Mouse (Mus musculus) forebrain, embryonic 16.5 days (tissue): ENCODE measurements around the gene Tpbg. TPM values are rescaled to one million over a fixed set of nuclear protein-coding genes. Genes with fewer than 3 reads are reported as not detected.

Experiments
- ATAC-seq: fragments of 200-750 bp; cut with Nextera tagmentation; 2 replicates; pipeline ENCODE4 v1.8.0; 2017; ENCODE audit warnings: mild to moderate bottlenecking, moderate library complexity
- H3K27ac ChIP-seq: fragments of 300-500 bp; sonication (generic); 2 replicates; pipeline ENCODE4 v1.5.1; 2014; ENCODE audit warnings: low read length, control low read depth
- H3K27me3 ChIP-seq: fragments of 300-500 bp; sonication (generic); replicated peaks from 2 replicates; pipeline ENCODE4 v1.6.1; 2014; ENCODE audit warnings: low read length; ENCODE audit not compliant: control insufficient read depth, insufficient read depth
- H3K36me3 ChIP-seq: fragments of 300-500 bp; sonication (generic); 2 replicates; pipeline ENCODE4 v1.6.1; 2014; ENCODE audit not compliant: control insufficient read depth, insufficient read depth
- H3K4me1 ChIP-seq: fragments of 300-500 bp; sonication (generic); replicated peaks from 2 replicates; pipeline ENCODE4 v1.6.1; 2014; ENCODE audit warnings: low read length; ENCODE audit not compliant: control insufficient read depth, insufficient read depth
- H3K4me2 ChIP-seq: fragments of 300-500 bp; sonication (generic); 2 replicates; pipeline ENCODE4 v1.6.1; 2014; ENCODE audit warnings: mild to moderate bottlenecking, low read length, control low read depth
- H3K4me3 ChIP-seq: fragments of 300-500 bp; sonication (generic); replicated peaks from 2 replicates; pipeline ENCODE4 v1.5.1; 2014; ENCODE audit warnings: mild to moderate bottlenecking, low read length, control low read depth
- H3K9ac ChIP-seq: fragments of 300-500 bp; sonication (generic); replicated peaks from 2 replicates; pipeline ENCODE4 v1.6.1; 2014; ENCODE audit warnings: low read depth, low read length, control low read depth
- H3K9me3 ChIP-seq: fragments of 300-500 bp; sonication (generic); 2 replicates; pipeline ENCODE4 v1.6.1; 2016; ENCODE audit warnings: low read length; ENCODE audit not compliant: control insufficient read depth
- WGBS: fragments of 180-500 bp; shearing (Covaris S2); extraction: QIAGEN DNeasy Blood & Tissue Kit; methylation state at CpG from one replicate; pipeline ENCODE4 v1.1.7; 2014; 5-methylcytosine and 5-hydroxymethylcytosine counted together
- polyA plus RNA-seq: library from polyadenylated mRNA; unstranded; fragments of >200 nt; fragmentation: Nextera tagmentation; extraction: Ambion mirVana; gene quantifications from 2 replicates; pipeline ENCODE4 v1.2.1, GENCODE M21; 2015

Tpbg gene
- polyA plus RNA-seq, 1 experiment from 2014 or later: 7.0 TPM

DNA sequence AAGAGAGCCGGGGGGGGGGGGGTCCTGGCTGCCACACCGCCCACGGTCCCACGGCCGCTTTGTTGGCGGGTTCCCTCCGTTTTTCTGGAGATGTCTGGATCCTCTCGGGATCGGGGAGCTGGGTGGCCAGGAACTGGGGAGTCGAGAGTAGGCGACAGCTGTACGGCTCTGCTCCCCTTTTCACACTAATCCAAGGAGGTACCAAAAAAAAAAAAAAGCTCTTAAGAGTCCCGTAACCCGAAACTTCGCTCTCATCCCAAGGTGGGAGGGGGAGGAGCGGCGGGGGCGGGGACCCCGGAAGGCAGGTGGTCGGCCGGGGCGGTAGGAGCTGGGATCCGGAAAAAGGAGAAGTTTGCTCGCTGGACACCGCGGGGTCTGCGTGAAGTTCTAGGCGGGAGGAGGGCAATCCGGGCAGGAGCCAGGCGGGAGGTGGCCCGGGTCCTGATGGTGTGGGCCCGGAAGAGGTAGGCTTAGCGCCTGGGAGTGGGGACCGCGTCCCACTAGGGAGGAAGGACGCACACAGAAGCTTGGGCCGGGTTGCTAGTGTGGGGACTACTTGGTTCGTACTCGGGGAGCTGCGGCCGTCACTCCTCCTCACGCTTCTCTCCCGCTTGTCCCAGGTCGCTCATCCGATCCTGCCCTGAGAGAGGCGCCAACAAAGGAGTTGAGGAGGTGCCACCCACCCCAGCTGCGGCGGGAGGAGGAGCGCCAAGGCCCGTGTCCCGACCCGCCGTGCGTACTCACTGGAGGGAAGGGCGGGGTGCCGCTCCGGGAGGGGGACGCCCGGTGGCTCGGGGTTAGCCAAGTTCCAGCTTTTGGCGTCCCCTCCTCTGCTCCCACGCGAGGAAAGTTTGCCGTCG, 1.1 kb downstream of the Tpbg start:
- peak; percentile 65 for ATAC-seq
- H3K9ac ChIP-seq: peak overlapping the region; percentile 82
- 0 out of 2 replicates have a peak, but pooled peaks cover 2% of the 10 kb centered on the region for H3K27me3 ChIP-seq
- H3K9me3 ChIP-seq: 0 out of 2 replicates have a peak, but pooled peaks cover 2% of the 10 kb centered on the region
- no peaks in the 10 kb centered on the region for H3K36me3 ChIP-seq
- under 1% methylated on average over 61 of the region's 65 CpGs for WGBS
- peak overlapping the region; percentile 99 for H3K4me2 ChIP-seq
- peak overlapping the region; percentile 75 for H3K4me3 ChIP-seq
- H3K27ac ChIP-seq: peak overlapping the region; percentile 37; the same call in 1 of the 2 replicates
- H3K4me1 ChIP-seq: peaks cover 24% of the 10 kb centered on the region

DNA sequence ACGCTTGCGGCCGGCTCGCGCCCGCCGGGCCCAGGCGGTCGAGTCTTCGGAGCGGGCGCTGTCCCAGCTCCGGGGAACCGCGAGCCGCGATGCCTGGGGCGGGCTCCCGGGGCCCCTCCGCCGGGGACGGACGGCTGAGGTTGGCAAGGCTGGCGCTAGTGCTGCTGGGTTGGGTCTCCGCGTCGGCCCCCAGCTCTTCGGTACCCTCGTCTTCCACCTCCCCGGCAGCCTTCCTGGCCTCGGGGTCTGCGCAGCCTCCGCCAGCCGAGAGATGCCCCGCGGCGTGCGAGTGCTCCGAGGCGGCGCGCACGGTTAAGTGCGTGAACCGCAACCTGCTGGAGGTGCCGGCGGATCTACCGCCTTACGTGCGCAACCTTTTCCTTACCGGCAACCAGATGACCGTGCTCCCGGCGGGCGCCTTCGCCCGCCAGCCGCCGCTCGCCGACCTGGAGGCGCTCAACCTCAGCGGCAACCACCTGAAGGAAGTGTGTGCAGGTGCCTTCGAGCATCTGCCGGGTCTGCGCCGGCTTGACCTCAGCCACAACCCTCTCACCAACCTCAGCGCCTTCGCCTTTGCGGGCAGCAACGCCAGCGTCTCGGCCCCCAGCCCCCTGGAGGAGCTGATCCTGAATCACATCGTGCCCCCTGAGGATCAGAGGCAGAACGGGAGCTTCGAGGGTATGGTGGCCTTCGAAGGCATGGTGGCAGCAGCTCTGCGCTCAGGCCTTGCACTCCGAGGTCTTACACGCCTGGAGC, 1.9 kb downstream of the Tpbg start:
- peak; percentile 60 for ATAC-seq
- no peaks in the 10 kb centered on the region for H3K36me3 ChIP-seq

DNA sequence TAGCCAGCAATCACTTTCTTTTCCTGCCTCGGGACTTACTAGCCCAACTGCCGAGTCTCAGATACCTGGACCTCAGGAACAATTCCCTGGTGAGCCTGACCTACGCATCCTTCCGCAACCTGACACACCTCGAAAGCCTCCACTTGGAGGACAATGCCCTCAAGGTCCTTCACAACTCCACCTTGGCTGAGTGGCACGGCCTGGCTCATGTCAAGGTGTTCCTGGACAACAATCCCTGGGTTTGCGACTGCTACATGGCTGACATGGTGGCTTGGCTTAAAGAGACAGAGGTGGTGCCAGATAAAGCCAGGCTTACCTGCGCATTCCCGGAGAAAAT, 2.4 kb downstream of the Tpbg start:
- no peaks in the 10 kb centered on the region for H3K36me3 ChIP-seq
- peak overlapping the region; percentile 75 for H3K4me3 ChIP-seq
- 0 out of 2 replicates have a peak, but pooled peaks cover 2% of the 10 kb centered on the region for H3K27me3 ChIP-seq
- no peaks in the 10 kb centered on the region for H3K9me3 ChIP-seq
- WGBS: 71% methylated on average over 9 of the region's 9 CpGs
- peak overlapping the region; percentile 99 for H3K4me2 ChIP-seq
- ATAC-seq: no peak
- peaks cover 24% of the 10 kb centered on the region for H3K4me1 ChIP-seq
- H3K27ac ChIP-seq: no peak overlapping the region
- peak overlapping the region; percentile 82 for H3K9ac ChIP-seq

More for the DNA sequence above, 1.9 kb downstream of the Tpbg start:
- Histone ChIP-seq H3K27ac (no peak overlapping the region), H3K9ac (peak overlapping the region; percentile 82), H3K4me3 (peak overlapping the region; percentile 75), H3K4me1 (peaks cover 24% of the 10 kb centered on the region), H3K27me3 (0 out of 2 replicates have a peak, but pooled peaks cover 2% of the 10 kb centered on the region), H3K9me3 (0 out of 2 replicates have a peak, but pooled peaks cover 2% of the 10 kb centered on the region), H3K4me2 (peak overlapping the region; percentile 99)
- 2% methylated on average over 80 of the region's 80 CpGs for WGBS

DNA sequence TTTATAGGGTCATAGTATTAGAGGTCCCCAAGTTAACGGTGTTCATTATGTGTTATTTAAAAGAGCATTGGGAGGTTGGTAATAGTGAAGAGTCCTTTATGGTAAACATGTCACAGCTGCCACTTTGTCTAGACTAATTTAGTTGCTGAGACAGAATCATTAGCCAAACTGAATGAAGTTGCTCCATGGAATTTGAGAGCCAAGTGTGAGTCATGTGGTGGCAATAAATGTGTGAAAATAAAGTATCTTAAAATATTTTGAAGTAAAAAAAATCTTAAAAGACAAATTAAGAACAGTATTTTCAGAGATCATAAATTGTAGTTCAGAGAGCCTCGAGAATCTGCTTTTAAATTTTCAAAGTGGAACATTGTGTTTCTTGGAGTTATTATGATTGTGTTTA, 4.0 kb downstream of the Tpbg start:
- Histone ChIP-seq H3K9ac (no peak overlapping the region), H3K9me3 (no peaks in the 10 kb centered on the region), H3K4me1 (peaks cover 24% of the 10 kb centered on the region), H3K27me3 (0 out of 2 replicates have a peak, but pooled peaks cover 2% of the 10 kb centered on the region), H3K4me2 (no peak overlapping the region), H3K27ac (no peak overlapping the region), H3K4me3 (no peak overlapping the region), H3K36me3 (no peaks in the 10 kb centered on the region)
- no peak for ATAC-seq
- WGBS: 30% methylated on average over 2 of the region's 2 CpGs

DNA sequence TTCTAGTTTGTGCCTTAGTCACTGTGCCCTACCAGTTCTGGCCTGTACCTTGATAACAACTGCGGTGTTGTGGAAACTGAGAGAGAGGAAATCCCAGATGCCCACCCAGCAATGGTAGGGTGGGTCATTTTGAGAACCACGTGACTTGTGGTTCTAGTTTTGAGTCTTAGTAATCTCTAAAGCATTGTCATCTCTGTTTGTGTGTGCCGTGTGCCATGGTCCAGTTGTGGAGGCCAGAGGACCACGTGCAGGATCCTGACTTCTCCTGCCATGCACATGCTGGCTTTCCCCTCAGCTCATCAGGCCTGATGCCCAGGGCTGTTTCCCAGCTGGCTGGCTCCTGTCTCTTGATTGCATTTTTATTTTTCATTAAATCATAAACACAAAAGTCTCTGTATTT, 12.6 kb downstream of the Tpbg start:
- no peak overlapping the region for H3K4me3 ChIP-seq
- no peaks in the 10 kb centered on the region for H3K36me3 ChIP-seq
- ATAC-seq: no peak
- 92% methylated on average over 4 of the region's 4 CpGs for WGBS
- no peak overlapping the region for H3K27ac ChIP-seq
- no peaks in the 10 kb centered on the region for H3K9me3 ChIP-seq
- H3K9ac ChIP-seq: no peak overlapping the region
- no peaks in the 10 kb centered on the region for H3K4me1 ChIP-seq
- no peaks in the 10 kb centered on the region for H3K27me3 ChIP-seq
- no peak overlapping the region for H3K4me2 ChIP-seq

DNA sequence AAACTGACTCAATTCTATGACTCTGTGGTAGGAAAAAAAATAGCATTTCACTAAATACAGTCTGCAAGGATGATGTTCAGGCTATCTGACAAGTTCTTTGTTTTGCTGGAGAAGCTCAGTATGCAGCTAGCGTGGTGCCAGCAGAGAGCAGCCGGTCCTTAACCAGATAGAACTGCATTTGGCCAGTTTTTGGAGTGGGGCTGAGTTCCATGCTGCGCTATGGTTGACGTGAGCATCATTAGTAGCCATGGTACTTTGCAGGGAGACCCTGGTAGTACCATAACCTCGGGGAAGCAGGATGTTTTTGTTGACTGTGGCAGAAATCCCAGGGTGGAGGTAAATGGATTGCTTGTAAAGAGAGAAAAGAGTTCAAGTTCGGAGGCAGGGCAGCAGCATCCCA, 14.3 kb downstream of the Tpbg start:
- Histone ChIP-seq H3K9ac (no peak overlapping the region), H3K27me3 (no peaks in the 10 kb centered on the region), H3K36me3 (no peaks in the 10 kb centered on the region), H3K9me3 (no peaks in the 10 kb centered on the region), H3K4me3 (no peak overlapping the region), H3K4me2 (no peak overlapping the region), H3K4me1 (peaks cover 4% of the 10 kb centered on the region; the same call in 1 of the 2 replicates), H3K27ac (no peak overlapping the region)
- peak; percentile 66; the same call in 1 of the 2 replicates for ATAC-seq
- whole genome bisulfite sequencing: 71% methylated on average over 6 of the region's 6 CpGs

DNA sequence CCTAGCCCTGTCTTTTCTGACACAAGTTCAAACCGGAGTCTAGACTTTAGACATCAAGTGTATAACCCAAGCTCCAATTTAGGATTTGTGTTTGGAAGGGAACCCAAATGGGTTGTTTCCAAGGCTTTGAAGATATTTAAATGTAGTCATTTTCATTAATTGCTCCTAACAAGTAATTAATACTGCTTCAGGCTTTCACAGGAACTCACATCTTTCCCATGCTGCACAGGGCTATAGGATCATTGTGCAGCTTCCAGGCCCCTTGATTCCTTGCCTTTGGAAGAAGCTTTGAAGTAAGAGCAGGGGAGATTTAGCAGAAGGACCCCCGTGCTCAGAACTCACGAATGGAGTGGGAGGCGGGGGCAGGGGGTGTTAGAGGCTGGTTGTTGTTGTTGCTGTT, 18.9 kb downstream of the Tpbg start:
- H3K36me3 ChIP-seq: no peaks in the 10 kb centered on the region
- H3K9me3 ChIP-seq: no peaks in the 10 kb centered on the region
- no peak overlapping the region for H3K4me3 ChIP-seq
- H3K27ac ChIP-seq: no peak overlapping the region
- WGBS: 16% methylated on average over 4 of the region's 4 CpGs
- H3K4me1 ChIP-seq: peaks cover 6% of the 10 kb centered on the region; the same call in 1 of the 2 replicates
- no peaks in the 10 kb centered on the region for H3K27me3 ChIP-seq
- H3K4me2 ChIP-seq: no peak overlapping the region
- H3K9ac ChIP-seq: no peak overlapping the region
- peak; percentile 77 for ATAC-seq

DNA sequence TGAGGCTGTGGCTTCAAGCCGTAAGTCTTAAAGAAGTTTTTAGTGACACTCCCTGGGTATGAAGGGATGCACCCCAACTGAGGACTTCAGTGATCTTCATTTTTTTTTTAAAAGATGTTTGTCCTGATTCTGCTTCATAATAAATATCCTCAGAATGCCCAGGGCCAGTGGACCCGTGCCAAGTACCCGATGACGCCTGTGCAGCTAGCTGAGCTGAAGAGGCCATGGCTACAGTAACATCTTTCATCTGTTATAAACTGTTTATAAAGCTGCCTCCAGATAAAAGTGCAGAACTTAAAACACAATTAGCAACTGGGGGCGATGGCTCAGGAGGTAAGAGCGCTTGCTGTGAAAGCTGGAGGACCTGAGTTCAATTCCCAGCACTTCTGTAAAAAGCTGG, 20.4 kb downstream of the Tpbg start:
- no peak overlapping the region for H3K27ac ChIP-seq
- H3K27me3 ChIP-seq: no peaks in the 10 kb centered on the region
- no peaks in the 10 kb centered on the region for H3K9me3 ChIP-seq
- H3K4me2 ChIP-seq: no peak overlapping the region
- H3K4me3 ChIP-seq: no peak overlapping the region
- H3K4me1 ChIP-seq: peaks cover 6% of the 10 kb centered on the region; the same call in 1 of the 2 replicates
- H3K36me3 ChIP-seq: no peaks in the 10 kb centered on the region
- no peak overlapping the region for H3K9ac ChIP-seq
- ATAC-seq: no peak
- WGBS: 60% methylated on average over 6 of the region's 6 CpGs

DNA sequence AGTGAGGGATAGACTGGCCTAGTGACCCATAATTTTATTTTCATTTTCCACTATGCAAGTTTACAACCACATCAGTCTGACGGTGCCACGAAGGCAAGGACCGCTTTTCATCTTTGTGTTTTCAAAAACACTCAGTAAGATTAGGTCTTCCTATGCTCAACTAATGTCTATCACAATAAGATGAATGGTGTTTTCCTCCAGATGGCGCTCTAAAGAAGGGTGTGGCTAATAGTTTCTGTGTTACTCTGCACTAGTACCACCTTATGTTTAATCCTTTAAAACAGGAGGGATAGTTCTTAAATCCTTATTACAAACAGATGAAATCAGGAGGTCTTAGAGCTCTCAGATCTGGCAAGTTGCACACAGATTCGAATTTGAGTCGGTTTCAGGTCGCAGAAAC, 30.7 kb downstream of the Tpbg start:
- no peak overlapping the region for H3K4me2 ChIP-seq

More for the DNA sequence above, 30.7 kb downstream of the Tpbg start:
- no peaks in the 10 kb centered on the region for H3K27me3 ChIP-seq
- no peak overlapping the region for H3K4me3 ChIP-seq
- no peak for ATAC-seq
- H3K9me3 ChIP-seq: no peaks in the 10 kb centered on the region
- H3K4me1 ChIP-seq: no peaks in the 10 kb centered on the region
- WGBS: 85% methylated on average over 7 of the region's 7 CpGs
- H3K27ac ChIP-seq: no peak overlapping the region
- no peak overlapping the region for H3K9ac ChIP-seq
- no peaks in the 10 kb centered on the region for H3K36me3 ChIP-seq
